Mouse (Mus musculus): ENCODE measurements around the gene Sytl1.

The Sytl1 gene

GRCm38 (mm10) chr4:133262882-133263281 lies at the start of gene Sytl1:
Sytl1 (minus strand) TSS chr4:133263113.
- DNase-seq (ENCODE audit: low spot score) = no peak

- peak; percentile 90 for DNase-seq (ENCODE audit: low spot score)
These were observed 47.0 kb upstream of the Sytl1 start for GRCm38 (mm10) chr4:133309948-133310347.

GRCm38 (mm10) chr4:133307331-133307730 lies 44.4 kb upstream of the Sytl1 start:
- no peak for DNase-seq (ENCODE audit: low spot score)

GRCm38 (mm10) chr4:133305825-133306224 lies 42.9 kb upstream of the Sytl1 start:
- no peak for DNase-seq (ENCODE audit: low spot score)

- no peak for DNase-seq (ENCODE audit: low spot score)
These were observed 41.9 kb upstream of the Sytl1 start for GRCm38 (mm10) chr4:133304770-133305169.

- DNase-seq (ENCODE audit: low spot score) = no peak
These were observed 39.8 kb upstream of the Sytl1 start for GRCm38 (mm10) chr4:133302668-133303067.

GRCm38 (mm10) chr4:133301802-133302201 lies 38.9 kb upstream of the Sytl1 start:
- DNase-seq (ENCODE audit: low spot score) = no peak

- no peak for DNase-seq (ENCODE audit: low spot score)
These were observed 37.5 kb upstream of the Sytl1 start for GRCm38 (mm10) chr4:133300421-133300820.

- DNase-seq (ENCODE audit: low spot score) = no peak
These were observed 36.8 kb upstream of the Sytl1 start for GRCm38 (mm10) chr4:133299701-133300100.

GRCm38 (mm10) chr4:133298516-133299365 lies 35.8 kb upstream of the Sytl1 start:
- DNase-seq (ENCODE audit: low spot score) = no peak

- no peak for DNase-seq (ENCODE audit: low spot score)
These were observed 34.9 kb upstream of the Sytl1 start for GRCm38 (mm10) chr4:133297801-133298238.

GRCm38 (mm10) chr4:133297360-133297759 lies 34.4 kb upstream of the Sytl1 start:
- no peak for DNase-seq (ENCODE audit: low spot score)

- no peak for DNase-seq (ENCODE audit: low spot score)
These were observed 31.2 kb upstream of the Sytl1 start for GRCm38 (mm10) chr4:133294084-133294483.

GRCm38 (mm10) chr4:133292901-133293843 lies 30.3 kb upstream of the Sytl1 start:
- DNase-seq (ENCODE audit: low spot score) = no peak

GRCm38 (mm10) chr4:133292405-133292804 lies 29.5 kb upstream of the Sytl1 start:
- no peak for DNase-seq (ENCODE audit: low spot score)

GRCm38 (mm10) chr4:133291255-133291654 lies 28.3 kb upstream of the Sytl1 start:
- DNase-seq (ENCODE audit: low spot score) = no peak

GRCm38 (mm10) chr4:133286476-133287077 lies 23.7 kb upstream of the Sytl1 start:
- no peak for DNase-seq (ENCODE audit: low spot score)

- no peak for DNase-seq (ENCODE audit: low spot score)
These were observed 23.0 kb upstream of the Sytl1 start for GRCm38 (mm10) chr4:133285950-133286349.

GRCm38 (mm10) chr4:133285299-133285698 lies 22.4 kb upstream of the Sytl1 start:
- no peak for DNase-seq (ENCODE audit: low spot score)

GRCm38 (mm10) chr4:133282656-133283055 lies 19.7 kb upstream of the Sytl1 start:
- DNase-seq (ENCODE audit: low spot score) = no peak

- DNase-seq (ENCODE audit: low spot score) = no peak
These were observed 19.1 kb upstream of the Sytl1 start for GRCm38 (mm10) chr4:133281951-133282481.

GRCm38 (mm10) chr4:133281513-133281912 lies 18.6 kb upstream of the Sytl1 start:
- no peak for DNase-seq (ENCODE audit: low spot score)

Data from layer of hippocampus, adult 9-10 months (tissue).